Mouse (Mus musculus) small intestine, adult 2 months (tissue): Measurements from ENCODE around the gene D17H6S53E. TPM values are rescaled to one million over a fixed set of nuclear protein-coding genes. Genes with fewer than 3 reads are reported as not detected.

Experiments
- H3K27ac ChIP-seq: fragments of 200-500 bp; 2 replicates; pipeline ENCODE4 v1.5.1; 2012; ENCODE audit warnings: low read depth, low read length, control low read depth, inconsistent platforms; ENCODE audit not compliant: insufficient read depth
- H3K27me3 ChIP-seq: fragments of 200-500 bp; 2 replicates; pipeline ENCODE4 v1.6.1; 2012; ENCODE audit warnings: mild to moderate bottlenecking, moderate library complexity, low read length, inconsistent platforms; ENCODE audit not compliant: control insufficient read depth, insufficient read depth
- H3K36me3 ChIP-seq: fragments of 200-500 bp; 2 replicates; pipeline ENCODE4 v1.6.1; 2012; ENCODE audit warnings: mild to moderate bottlenecking, low read length, control low read depth, inconsistent platforms; ENCODE audit not compliant: control insufficient read depth, insufficient read depth
- H3K4me1 ChIP-seq: fragments of 200-500 bp; 2 replicates; pipeline ENCODE4 v1.6.1; 2012; ENCODE audit warnings: low read length, inconsistent platforms, mixed read lengths; ENCODE audit not compliant: control insufficient read depth, insufficient read depth, insufficient read length
- H3K4me3 ChIP-seq: fragments of 200-500 bp; 2 replicates; pipeline ENCODE4 v1.5.1; 2012; ENCODE audit warnings: low read depth, mild to moderate bottlenecking, control low read depth, inconsistent platforms, low read length, moderate library complexity
- CTCF ChIP-seq: fragments of 200-500 bp; IDR thresholded peaks from 2 replicates; pipeline ENCODE4 v1.5.1; 2012; ENCODE audit warnings: low read depth, mild to moderate bottlenecking, control low read depth, inconsistent platforms, low read length, moderate library complexity, mixed read lengths; ENCODE audit not compliant: insufficient replicate concordance, insufficient read length; ENCODE audit errors: extremely low read depth
- POLR2A ChIP-seq: fragments of 200-500 bp; IDR thresholded peaks from 2 replicates; pipeline ENCODE4 v1.6.1; 2012; ENCODE audit warnings: low read depth, mild to moderate bottlenecking, control low read depth, inconsistent platforms, low read length, moderate library complexity
- WGBS: fragments of 180-500 bp; shearing (Covaris S2); methylation state at CpG from one replicate; pipeline ENCODE4 v1.1.7; 2018; 5-methylcytosine and 5-hydroxymethylcytosine counted together
- polyA plus RNA-seq: library from polyadenylated mRNA; depleted of rRNA; stranded (reverse); fragments of >200 nt; gene quantifications from 2 replicates; pipeline ENCODE4 v1.2.3, GENCODE M21; 2012

D17H6S53E gene
- polyA plus RNA-seq, 1 experiment, result 16.2 TPM

GRCm38 (mm10) chr17:35146139-35146538 lies 20.0 kb downstream of the D17H6S53E start:
- Histone ChIP-seq H3K27ac (no peak overlapping the region), H3K27me3 (no peaks in the 10 kb centered on the region), H3K4me1 (no peaks in the 10 kb centered on the region), H3K36me3 (peaks cover 90% of the 10 kb centered on the region), H3K4me3 (no peak overlapping the region)
- WGBS, result 80% methylated on average over 5 of the region's 5 CpGs
- no peak for TF ChIP-seq POLR2A
- no peak for TF ChIP-seq CTCF

DNA sequence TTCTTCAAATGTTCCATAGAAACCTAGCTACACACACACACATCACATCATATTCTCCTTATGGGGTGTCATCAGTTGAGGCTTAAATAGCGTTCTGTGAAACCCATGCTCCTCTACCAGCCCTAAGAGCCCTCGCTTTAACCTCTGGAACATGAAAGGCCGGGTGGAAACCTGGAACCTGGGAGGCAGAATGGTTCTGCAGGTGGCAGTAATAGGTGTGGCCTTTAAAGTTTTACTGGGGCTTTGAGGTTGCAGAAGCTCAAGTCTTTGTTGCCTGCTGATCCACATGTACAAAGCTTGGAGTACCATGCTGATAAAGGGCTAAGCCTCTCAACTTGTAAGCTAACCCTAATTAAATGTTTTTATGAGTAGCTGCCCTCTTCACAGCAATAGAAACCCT lies 21.2 kb downstream of the D17H6S53E start:
- Histone ChIP-seq H3K4me1 (no peaks in the 10 kb centered on the region), H3K36me3 (peaks cover 89% of the 10 kb centered on the region), H3K4me3 (no peak overlapping the region), H3K27me3 (no peaks in the 10 kb centered on the region), H3K27ac (no peak overlapping the region)
- no peak for TF ChIP-seq POLR2A
- no peak for TF ChIP-seq CTCF
- WGBS, result 54% methylated on average over 3 of the region's 3 CpGs

- Histone ChIP-seq H3K4me3 (no peak overlapping the region), H3K4me1 (no peaks in the 10 kb centered on the region), H3K27me3 (no peaks in the 10 kb centered on the region), H3K27ac (no peak overlapping the region), H3K36me3 (peaks cover 89% of the 10 kb centered on the region)
- 62% methylated on average over 5 of the region's 5 CpGs for WGBS
- TF ChIP-seq POLR2A (no peak), CTCF (no peak)
These were observed 21.9 kb downstream of the D17H6S53E start for GRCm38 (mm10) chr17:35147922-35148639.

DNA sequence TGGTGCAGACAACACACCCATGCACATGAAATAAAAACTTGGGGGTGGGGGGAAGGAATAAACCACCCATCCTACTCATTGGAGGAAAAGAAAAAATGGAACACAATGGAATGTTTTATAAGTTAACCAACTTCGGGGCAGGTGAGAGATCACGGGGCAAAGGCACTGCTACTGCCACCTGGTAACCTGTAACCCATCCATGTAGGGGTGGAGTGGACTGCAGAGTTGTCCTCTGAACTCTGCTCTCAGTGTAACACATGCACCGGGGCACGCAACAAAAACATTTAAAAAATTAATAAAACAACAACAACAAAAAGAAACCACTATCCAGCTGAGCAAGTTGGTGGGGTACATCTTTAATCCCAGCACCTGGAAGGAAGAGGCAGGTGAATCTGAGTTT lies 25.9 kb downstream of the D17H6S53E start:
- Histone ChIP-seq H3K27me3 (no peaks in the 10 kb centered on the region), H3K4me3 (no peak overlapping the region), H3K4me1 (no peaks in the 10 kb centered on the region), H3K27ac (no peak overlapping the region), H3K36me3 (peaks cover 91% of the 10 kb centered on the region)
- TF ChIP-seq POLR2A (no peak), CTCF (no peak)
- WGBS, result 76% methylated on average over 4 of the region's 4 CpGs

DNA sequence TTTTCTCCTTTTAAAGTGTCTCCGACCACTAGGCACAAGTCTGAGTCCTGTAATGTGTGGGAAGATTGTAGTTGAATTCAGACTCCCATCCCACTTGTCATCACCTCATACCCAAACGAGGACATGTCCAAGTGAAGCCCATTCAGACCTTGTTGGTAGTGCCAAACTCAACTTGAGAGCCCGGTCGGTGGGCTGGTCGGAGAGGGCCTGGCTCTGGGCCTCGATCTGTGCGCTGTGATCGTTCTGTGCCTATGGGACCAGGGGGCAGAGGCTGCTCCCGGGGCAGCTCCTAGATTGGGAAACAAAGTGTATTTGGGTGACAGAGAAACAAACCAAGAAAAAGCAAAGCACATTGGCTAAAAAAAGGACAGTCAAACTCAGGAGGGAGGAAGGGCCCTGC lies 26.9 kb downstream of the D17H6S53E start:
- 88% methylated on average over 9 of the region's 9 CpGs for WGBS
- H3K36me3 ChIP-seq, result peaks cover 94% of the 10 kb centered on the region

GRCm38 (mm10) chr17:35153931-35154330 lies 27.8 kb downstream of the D17H6S53E start:
- Histone ChIP-seq H3K4me3 (no peak overlapping the region), H3K27me3 (no peaks in the 10 kb centered on the region), H3K4me1 (no peaks in the 10 kb centered on the region), H3K27ac (no peak overlapping the region), H3K36me3 (peaks cover 96% of the 10 kb centered on the region)
- TF ChIP-seq POLR2A, result no peak
- 79% methylated on average over 4 of the region's 4 CpGs for WGBS

More for the DNA sequence above, 26.9 kb downstream of the D17H6S53E start:
- H3K4me3 ChIP-seq, result no peak overlapping the region
- no peak overlapping the region for H3K27ac ChIP-seq
- no peaks in the 10 kb centered on the region for H3K4me1 ChIP-seq
- H3K27me3 ChIP-seq, result no peaks in the 10 kb centered on the region
- TF ChIP-seq CTCF, result no peak
- TF ChIP-seq POLR2A, result no peak

- TF ChIP-seq POLR2A (no peak), CTCF (no peak)
- H3K36me3 ChIP-seq, result peaks cover 96% of the 10 kb centered on the region
- no peaks in the 10 kb centered on the region for H3K4me1 ChIP-seq
- 88% methylated on average over 7 of the region's 7 CpGs for WGBS
- no peak overlapping the region for H3K4me3 ChIP-seq
- H3K27ac ChIP-seq, result no peak overlapping the region
- H3K27me3 ChIP-seq, result no peaks in the 10 kb centered on the region
These were observed 28.4 kb downstream of the D17H6S53E start for GRCm38 (mm10) chr17:35154616-35155015.
